In the genomic region with DNA sequence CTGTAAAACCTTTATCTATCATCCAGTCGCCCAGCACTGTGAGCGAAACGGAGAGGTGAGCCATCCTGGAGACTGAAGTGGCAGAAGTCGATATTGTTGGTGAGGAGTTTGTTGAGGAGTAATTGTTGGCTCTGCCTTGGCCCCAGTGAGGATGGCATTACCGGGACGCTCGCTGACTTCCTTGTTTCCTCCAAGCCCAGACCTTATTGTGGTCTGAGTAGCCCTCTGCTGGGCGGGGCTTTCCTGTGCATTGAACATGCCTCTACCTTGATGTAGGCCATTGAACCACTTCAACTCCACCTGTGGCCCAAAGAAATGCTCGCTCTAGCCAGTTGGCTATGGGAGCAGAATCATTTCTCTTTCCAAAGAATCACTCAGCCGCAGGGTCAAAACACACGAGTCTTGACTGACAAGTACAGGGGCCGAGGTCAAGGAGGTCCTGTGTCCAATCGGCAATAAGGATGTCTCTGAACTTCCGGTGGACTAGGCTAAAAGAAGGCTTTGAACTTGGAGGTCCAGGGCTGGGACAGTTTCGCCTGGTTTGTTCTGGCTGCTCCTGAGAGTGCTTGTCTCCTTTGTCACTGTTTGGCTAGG, we compare ENCODE assay signal across 17 mouse cellular contexts. TPM values are rescaled to one million over a fixed set of nuclear protein-coding genes. Genes with fewer than 3 reads are reported as not detected.
DNase-seq lines count a peak whose midpoint lies in the region; ATAC-seq and TF ChIP-seq lines count a peak whose summit lies in the region.
"Had no signal": no experiment of that assay in that cellular context is flagged by ENCODE, and none has a peak within 500 bp of the region (broad histone marks: within the 10 kb centered on the region; RNA-seq: fewer than 3 reads in every experiment).

No protein-coding gene starts in this region.

- ATAC-seq in intestine, postnatal 0 days = no peak
- ATAC-seq in intestine, embryonic 16.5 days = no peak
- ATAC-seq in lung, postnatal 0 days = no peak
- peak; percentile 38 for ATAC-seq in megakaryocyte progenitor cell, adult 5-6 weeks (replicated peaks; ENCODE audit: poor library complexity)

- 0 out of 2 replicates have a peak, but pooled peaks have one; percentile 10 for TF ChIP-seq CTCF in intestine, postnatal 0 days (IDR thresholded peaks at IDR 0.05; ENCODE audit: low read depth)
- no peak for TF ChIP-seq CTCF in lung, postnatal 0 days (IDR thresholded peaks at IDR 0.05)
- no peak for TF ChIP-seq CTCF in left cerebral cortex, adult 2 months (IDR thresholded peaks at IDR 0.05)

- no peaks in the 10 kb centered on the region; the same call in 1 of the 2 replicates for H3K4me1 ChIP-seq in intestine, postnatal 0 days (replicated peaks; ENCODE audit: control insufficient read depth, insufficient read depth, low read length)
- H3K4me1 ChIP-seq in intestine, embryonic 16.5 days (ENCODE audit: control insufficient read depth, insufficient read depth, low read length) = peaks cover 19% of the 10 kb centered on the region
- no peaks in the 10 kb centered on the region for H3K4me1 ChIP-seq in lung, postnatal 0 days (ENCODE audit: insufficient read depth, low read depth, low read length)

- H3K36me3 ChIP-seq in intestine, postnatal 0 days (ENCODE audit: control insufficient read depth, insufficient read depth) = no peaks in the 10 kb centered on the region
- no peaks in the 10 kb centered on the region for H3K36me3 ChIP-seq in intestine, embryonic 16.5 days (ENCODE audit: control insufficient read depth, insufficient read depth, low read length)
- H3K36me3 ChIP-seq in lung, postnatal 0 days (ENCODE audit: insufficient read depth, low read length) = no peaks in the 10 kb centered on the region
- H3K36me3 ChIP-seq: embryonic facial prominence, embryonic 15.5 days; heart, embryonic 13.5 days had no signal

- no peaks in the 10 kb centered on the region for H3K9me3 ChIP-seq in intestine, postnatal 0 days (ENCODE audit: control insufficient read depth)
- H3K9me3 ChIP-seq in intestine, embryonic 16.5 days (ENCODE audit: control insufficient read depth, low read length) = no peaks in the 10 kb centered on the region
- H3K9me3 ChIP-seq in lung, postnatal 0 days (ENCODE audit: low read length) = no peaks in the 10 kb centered on the region
- H3K9me3 ChIP-seq: embryonic facial prominence, embryonic 15.5 days; forebrain, embryonic 12.5 days; heart, embryonic 13.5 days; limb, embryonic 13.5 days; midbrain, embryonic 10.5 days had no signal

- no peak overlapping the region for H3K9ac ChIP-seq in intestine, postnatal 0 days (ENCODE audit: low read depth, low read length)
- H3K9ac ChIP-seq in intestine, embryonic 16.5 days (ENCODE audit: low read depth, low read length) = no peak overlapping the region
- no peak overlapping the region for H3K9ac ChIP-seq in lung, postnatal 0 days (replicated peaks; ENCODE audit: low read depth)
- H3K9ac ChIP-seq: embryonic facial prominence, embryonic 15.5 days; forebrain, embryonic 12.5 days; heart, embryonic 13.5 days; limb, embryonic 13.5 days; lung, embryonic 14.5 days had no signal

- no peak overlapping the region for H3K4me3 ChIP-seq in intestine, postnatal 0 days (ENCODE audit: low read depth, low read length)
- no peak overlapping the region for H3K4me3 ChIP-seq in intestine, embryonic 16.5 days (ENCODE audit: low read length)
- H3K4me3 ChIP-seq in lung, postnatal 0 days (ENCODE audit: low read depth, low read length) = no peak overlapping the region
- H3K4me3 ChIP-seq in left cerebral cortex, adult 2 months = no peak overlapping the region
- H3K4me3 ChIP-seq: embryonic facial prominence, embryonic 15.5 days; forebrain, embryonic 12.5 days; heart, embryonic 13.5 days; limb, embryonic 13.5 days; midbrain, embryonic 10.5 days had no signal

- no peaks in the 10 kb centered on the region for H3K27me3 ChIP-seq in intestine, postnatal 0 days (replicated peaks; ENCODE audit: control insufficient read depth, insufficient read depth, low read length)
- no peaks in the 10 kb centered on the region for H3K27me3 ChIP-seq in intestine, embryonic 16.5 days (replicated peaks; ENCODE audit: control insufficient read depth, insufficient read depth, low read length)
- H3K27me3 ChIP-seq in lung, postnatal 0 days (replicated peaks; ENCODE audit: insufficient read depth, low read length) = no peaks in the 10 kb centered on the region
- H3K27me3 ChIP-seq: embryonic facial prominence, embryonic 15.5 days; forebrain, embryonic 12.5 days; heart, embryonic 13.5 days; limb, embryonic 13.5 days had no signal

- no peak overlapping the region for H3K4me2 ChIP-seq in intestine, postnatal 0 days (replicated peaks; ENCODE audit: low read depth)
- H3K4me2 ChIP-seq in intestine, embryonic 16.5 days (ENCODE audit: low read depth, low read length) = no peak overlapping the region
- no peak overlapping the region for H3K4me2 ChIP-seq in lung, postnatal 0 days (replicated peaks; ENCODE audit: low read depth, low read length)
- H3K4me2 ChIP-seq: embryonic facial prominence, embryonic 15.5 days; forebrain, embryonic 12.5 days; heart, embryonic 13.5 days; limb, embryonic 13.5 days; lung, embryonic 14.5 days had no signal

- DNase-seq in lung, postnatal 0 days (ENCODE audit: low spot score) = no peak
- no peak for DNase-seq in lung, postnatal 10 days
- peak; percentile 66 for DNase-seq in ES-CJ7 (ENCODE audit: low read depth, low spot score)
- DNase-seq in left cerebral cortex, adult 2 months (ENCODE audit: extremely low spot score in 1 of 2, low spot score in 2 of 2) = no peak
- DNase-seq: adrenal gland, adult 2 months; embryo, embryonic 11 days; heart, postnatal 36 days; kidney, postnatal 14 days; lung, embryonic 14.5 days had no signal

- no peak for TF ChIP-seq EP300 in lung, postnatal 0 days (IDR thresholded peaks at IDR 0.05)

- no peak overlapping the region for H3K27ac ChIP-seq in intestine, postnatal 0 days (ENCODE audit: low read depth, low read length)
- H3K27ac ChIP-seq in intestine, embryonic 16.5 days (ENCODE audit: low read length) = no peak overlapping the region
- 0 out of 2 replicates have a peak overlapping the region, but pooled peaks have one; percentile 20 for H3K27ac ChIP-seq in lung, postnatal 0 days (ENCODE audit: low read length)
- no peak overlapping the region for H3K27ac ChIP-seq in left cerebral cortex, adult 2 months
- H3K27ac ChIP-seq: embryonic facial prominence, embryonic 15.5 days; heart, embryonic 13.5 days; limb, embryonic 13.5 days; midbrain, embryonic 10.5 days had no signal

- 65% methylated on average over 15 of the region's 15 CpGs for WGBS in intestine, postnatal 0 days
- 70% methylated on average over 15 of the region's 15 CpGs for WGBS in intestine, embryonic 16.5 days
- WGBS in lung, postnatal 0 days = 55% methylated on average over 15 of the region's 15 CpGs

- intact Hi-C loops in left cerebral cortex, adult 2 months (cut with DNase I) = no loop called here

RNA-seq across cellular contexts. Expression of a gene that starts 13.4 kb away (rescaled TPM):
- polyA plus RNA-seq in intestine, postnatal 0 days (2015; fragmentation: Nextera tagmentation; extraction: Ambion mirVana) = 3.3 TPM in 2 replicates
- 6.3 and 6.5 TPM in 2 replicates for polyA plus RNA-seq in intestine, embryonic 16.5 days (2015; fragmentation: Nextera tagmentation; extraction: Ambion mirVana)
- polyA plus RNA-seq in lung, postnatal 0 days (2015; fragmentation: Nextera tagmentation; extraction: Ambion mirVana) = 44.0 and 48.7 TPM in 2 replicates
- total RNA-seq in megakaryocyte progenitor cell, adult 5-6 weeks (2015) = 3.2 and 5.1 TPM in 2 replicates
- total RNA-seq in megakaryocyte progenitor cell, adult 5-6 weeks (2017) = 2.2 and 2.8 TPM in 2 replicates
- 100 to 1,000 TPM; 101 to 105 TPM for total RNA-seq in left cerebral cortex, adult 2 months (2021)
